Mouse (Mus musculus) embryo, embryonic 9.5 days (tissue): ENCODE results near the gene Rhoc.
"Not testable (repeated sequence)": the region's sequence is repeated elsewhere in the genome, so short reads cannot be mapped to it uniquely, and the experiment has no call there.

Experiments
- DNase-seq: peaks from one replicate; pipeline ENCODE4 v3.0.0-alpha.2; 2017; ENCODE audit errors: extremely low spot score

The Rhoc gene

DNA sequence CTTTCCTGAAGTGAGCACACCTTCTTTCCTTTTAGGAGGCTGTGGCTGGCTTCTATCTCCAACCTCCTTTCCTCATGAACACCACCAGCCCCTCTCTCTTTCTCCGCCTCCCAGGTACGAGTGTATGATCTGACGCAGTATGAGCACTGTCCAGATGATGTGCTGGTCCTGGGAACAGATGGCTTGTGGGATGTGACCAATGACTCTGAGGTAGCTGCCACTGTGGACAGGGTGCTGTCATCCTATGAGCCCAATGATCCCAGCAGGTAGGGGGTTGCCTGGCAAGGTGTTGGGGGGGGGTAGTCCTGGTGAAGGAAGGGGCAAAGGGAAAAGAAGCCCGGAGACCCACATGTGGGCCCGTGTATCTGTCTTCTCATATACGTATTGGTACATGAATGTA, 2.9 kb upstream of the Rhoc start:
- DNase-seq = no peak

DNA sequence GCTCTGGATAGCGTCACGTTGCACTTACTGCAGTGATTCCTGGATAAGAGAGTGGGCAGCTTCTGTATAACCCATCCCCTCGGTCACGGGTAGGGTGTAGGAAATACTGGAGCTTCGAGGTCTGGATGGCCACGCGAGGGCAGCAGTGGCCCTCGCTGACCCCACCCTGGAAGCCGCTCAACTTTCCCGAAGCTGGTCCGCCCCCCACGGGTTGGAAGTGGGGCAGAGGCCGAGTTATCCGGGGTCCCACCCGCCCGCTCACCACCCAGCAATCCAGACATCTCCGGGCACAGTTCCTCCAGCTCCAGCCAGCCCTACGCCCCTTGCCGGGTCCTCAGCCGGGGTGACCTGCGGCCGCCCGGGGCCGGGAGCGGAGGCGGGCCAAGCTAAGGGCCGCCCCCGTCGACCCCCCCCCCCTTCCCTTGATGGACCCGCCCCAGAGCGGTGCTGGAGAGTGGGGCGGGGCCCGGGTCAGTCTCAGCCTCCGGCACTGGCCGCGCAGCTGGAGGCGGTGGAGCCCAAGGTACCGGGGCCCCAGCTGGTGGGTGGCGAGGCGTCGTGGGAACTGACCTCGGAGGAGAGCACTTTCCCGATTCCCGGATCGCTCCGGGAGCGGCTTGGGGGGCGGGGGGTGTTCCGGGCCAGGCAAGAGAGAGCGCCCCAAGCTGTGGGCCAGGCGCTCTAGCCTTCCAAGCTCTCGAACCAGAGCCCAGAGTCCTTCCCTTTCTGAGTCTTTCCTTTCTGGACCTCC, 561 bp downstream of the Rhoc start:
- peak; percentile 89 for DNase-seq

DNA sequence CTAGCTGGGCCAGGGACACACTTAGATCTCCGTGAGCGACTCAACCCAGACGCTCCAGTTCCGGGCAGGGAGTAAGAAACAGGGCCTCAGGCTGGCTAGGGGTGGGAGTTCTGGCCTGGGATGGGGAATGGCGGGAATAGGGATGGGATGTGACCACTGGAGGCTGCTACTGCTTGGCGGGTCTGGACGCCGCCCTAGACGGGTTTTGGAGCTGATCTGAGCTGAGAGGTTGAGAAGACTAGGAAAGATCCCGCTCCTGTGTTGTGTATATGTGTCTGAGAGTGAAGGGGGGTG, 1.1 kb downstream of the Rhoc start:
- no peak for DNase-seq

DNA sequence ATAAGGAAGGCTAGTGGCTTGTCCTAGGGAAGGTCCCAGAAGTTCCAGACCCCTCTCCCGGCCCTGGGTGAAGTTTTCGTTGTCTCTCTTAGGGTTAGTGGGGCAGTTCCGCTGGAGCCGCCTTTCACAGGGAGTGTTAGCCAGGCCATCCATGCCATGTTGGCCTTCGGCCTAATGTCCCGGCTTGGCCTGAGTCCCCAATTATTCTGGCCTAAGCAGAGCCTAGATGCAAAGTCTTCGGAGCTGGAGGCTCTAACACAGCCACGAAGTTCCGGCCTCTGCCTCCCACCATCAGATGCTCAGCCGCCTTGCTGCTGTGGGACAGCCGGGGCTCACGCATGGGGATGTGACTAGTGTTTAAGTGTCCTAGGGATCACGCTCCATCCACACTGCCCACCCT, 1.6 kb downstream of the Rhoc start:
- no peak for DNase-seq

DNA sequence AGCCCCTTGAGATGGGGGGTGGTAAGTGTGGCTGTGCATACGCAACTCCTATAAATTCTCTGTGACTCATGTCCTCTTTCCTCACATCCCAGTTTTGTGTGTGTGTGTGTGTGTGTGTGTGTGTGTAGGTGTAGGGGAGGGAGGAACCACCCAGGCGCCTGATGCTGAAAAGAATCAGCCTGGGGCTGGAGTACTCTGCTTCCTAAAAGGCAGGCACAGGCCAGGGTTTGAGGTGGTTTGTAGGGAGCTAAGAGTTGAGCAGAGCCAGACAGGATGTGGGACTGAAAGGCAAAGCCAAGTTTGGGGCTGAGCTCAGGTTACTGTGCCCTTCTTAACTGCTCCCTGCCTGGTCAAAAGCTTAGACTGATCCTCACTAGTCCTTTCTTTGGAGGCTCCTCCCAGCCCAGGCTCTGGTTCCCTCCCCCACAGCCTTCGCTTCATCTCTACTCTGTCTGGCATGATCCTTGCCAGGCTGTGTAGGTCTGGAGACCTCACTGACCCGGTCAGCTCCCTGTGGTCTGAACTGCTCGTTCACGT, 2.3 kb downstream of the Rhoc start:
- peak; percentile 67 for DNase-seq

DNA sequence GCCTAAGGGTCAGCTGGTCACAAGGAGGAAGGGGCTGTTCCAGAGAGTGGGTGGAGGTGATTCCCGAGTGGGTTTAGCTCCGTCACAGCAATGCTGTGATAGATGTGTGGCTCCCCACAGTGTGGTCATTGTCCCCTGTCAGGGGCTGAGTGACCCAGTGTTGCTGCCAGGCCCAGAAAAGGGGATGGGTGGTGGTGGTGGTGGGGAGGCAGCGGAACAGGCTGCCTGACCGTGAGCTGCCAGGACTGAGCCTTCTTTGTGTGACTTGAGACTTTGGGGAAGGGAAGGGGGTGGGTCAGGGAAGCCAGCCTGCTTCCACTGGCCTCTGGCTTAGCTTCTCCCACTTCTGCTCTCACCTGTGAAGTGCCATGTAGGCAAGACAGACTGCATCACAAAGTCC, 2.8 kb downstream of the Rhoc start:
- DNase-seq = no peak

DNA sequence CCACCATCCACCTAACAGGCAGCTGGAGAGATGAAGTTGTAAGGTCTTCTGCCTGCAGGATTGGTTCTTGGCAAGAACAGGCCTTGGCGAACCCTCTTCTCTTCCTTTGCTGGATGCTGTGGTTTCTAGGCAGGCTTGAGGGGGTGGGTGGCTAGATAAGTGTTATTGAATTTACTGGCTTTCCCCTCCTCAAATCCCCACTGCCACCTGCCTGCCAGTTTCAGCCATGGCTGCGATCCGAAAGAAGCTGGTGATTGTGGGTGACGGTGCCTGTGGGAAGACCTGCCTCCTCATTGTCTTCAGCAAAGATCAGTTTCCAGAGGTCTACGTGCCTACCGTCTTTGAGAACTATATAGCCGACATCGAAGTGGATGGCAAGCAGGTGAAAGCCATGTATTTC, 3.5 kb downstream of the Rhoc start:
- no peak for DNase-seq

DNA sequence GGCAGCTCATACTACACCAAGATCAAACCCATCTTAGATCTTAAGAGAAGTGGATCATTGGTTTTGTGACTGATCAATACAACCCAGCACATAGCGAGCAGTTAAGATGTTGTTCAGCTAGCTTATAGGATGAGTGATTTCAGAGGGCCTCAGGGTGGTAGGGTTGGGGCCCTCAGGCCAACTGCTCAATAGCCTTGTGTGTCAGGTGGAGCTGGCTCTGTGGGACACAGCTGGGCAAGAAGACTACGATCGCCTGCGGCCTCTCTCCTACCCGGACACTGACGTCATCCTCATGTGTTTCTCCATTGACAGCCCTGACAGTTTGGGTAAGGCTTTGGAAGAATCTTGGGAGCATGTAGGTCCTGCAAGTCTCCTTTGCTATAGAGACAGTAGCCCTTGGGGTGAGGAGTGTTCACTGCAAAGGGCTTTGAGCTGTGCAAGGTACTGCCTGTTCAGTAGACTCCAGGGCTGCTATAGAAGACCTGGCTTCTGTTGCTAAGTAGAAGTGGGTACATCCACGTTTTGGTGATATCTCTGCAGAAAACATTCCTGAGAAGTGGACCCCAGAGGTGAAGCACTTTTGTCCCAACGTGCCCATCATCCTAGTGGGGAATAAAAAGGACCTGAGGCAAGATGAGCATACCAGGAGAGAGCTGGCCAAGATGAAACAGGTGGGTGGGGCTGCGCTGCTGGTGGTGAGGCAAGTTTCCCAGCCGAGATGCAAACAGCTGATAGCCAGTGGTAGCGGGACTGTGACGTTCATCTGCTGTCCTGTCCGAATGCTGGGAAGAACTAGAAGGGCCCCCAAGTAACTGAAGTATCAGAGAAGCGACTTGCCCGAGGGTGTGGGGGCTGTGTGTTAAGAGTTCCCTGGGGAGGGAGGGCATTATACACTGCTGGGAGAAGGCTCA, 4.4 kb downstream of the Rhoc start:
- DNase-seq = no peak

DNA sequence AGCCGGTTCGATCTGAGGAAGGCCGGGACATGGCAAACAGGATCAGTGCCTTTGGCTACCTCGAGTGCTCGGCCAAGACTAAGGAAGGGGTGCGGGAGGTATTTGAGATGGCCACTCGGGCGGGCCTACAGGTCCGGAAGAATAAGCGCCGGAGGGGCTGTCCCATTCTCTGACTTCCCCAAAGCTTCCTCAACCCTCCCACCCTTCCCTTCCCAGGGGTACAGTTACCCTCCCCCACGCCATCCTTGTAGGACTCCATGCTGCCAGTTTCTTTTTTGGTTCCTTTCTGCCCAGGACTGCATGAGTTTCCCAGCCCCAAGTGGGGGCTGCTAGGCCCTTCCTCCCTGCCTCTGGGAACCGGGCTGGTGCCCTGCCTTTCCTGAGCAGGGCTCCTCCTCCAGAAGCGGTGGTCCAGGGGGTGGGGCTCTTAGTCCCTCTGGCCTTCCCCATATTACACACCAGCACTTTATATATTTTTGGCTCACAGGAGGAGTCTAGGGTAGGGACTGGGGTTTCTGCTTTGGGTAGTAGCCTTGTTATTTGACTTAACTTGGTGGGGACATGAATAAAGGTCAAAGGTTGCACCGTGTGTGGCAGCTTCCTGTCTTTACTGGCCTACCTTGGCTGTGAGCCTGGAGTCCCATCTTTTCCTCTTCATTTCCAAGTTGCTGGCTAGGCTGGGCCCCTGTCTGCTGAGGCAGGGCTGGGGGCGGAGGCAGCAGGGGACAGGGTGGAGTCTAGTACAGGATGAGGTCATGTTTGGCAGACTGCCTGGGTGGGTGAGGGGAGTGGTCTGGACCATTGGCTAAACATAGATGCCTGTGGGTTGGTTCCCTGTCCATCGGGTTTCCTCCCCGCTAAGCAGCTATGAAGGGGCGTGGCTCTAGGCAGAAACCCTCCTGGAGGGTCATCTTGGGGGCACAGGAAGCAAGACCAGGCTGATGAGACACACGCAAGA, 6.0 kb downstream of the Rhoc start:
- DNase-seq = peak; percentile 90

DNA sequence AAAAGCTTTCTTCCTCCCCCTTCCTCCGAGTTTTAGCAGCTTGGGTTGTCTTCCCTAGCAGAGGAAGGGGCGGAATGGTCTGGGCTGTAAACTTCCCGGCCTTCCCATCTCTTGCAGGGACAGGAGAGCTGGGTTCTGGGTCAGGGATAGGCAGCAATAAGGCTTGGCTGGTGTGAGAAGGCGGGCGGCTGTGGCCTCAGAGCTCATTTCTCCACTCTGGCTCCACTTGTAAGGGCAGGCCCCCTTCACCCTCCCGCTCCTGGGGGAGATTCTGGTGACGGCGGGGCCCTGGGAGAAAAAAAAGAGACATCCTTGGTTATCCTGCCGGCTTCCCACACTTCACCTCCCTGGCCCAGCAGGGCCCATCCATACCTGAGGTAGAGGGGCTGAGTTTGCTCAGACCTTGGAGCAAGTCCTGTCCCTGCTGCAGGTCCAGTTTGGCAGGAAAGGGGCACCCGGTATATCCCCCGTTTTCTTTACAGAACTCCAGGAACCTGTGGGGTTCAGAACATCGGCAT, 6.8 kb downstream of the Rhoc start:
- DNase-seq = no peak

DNA sequence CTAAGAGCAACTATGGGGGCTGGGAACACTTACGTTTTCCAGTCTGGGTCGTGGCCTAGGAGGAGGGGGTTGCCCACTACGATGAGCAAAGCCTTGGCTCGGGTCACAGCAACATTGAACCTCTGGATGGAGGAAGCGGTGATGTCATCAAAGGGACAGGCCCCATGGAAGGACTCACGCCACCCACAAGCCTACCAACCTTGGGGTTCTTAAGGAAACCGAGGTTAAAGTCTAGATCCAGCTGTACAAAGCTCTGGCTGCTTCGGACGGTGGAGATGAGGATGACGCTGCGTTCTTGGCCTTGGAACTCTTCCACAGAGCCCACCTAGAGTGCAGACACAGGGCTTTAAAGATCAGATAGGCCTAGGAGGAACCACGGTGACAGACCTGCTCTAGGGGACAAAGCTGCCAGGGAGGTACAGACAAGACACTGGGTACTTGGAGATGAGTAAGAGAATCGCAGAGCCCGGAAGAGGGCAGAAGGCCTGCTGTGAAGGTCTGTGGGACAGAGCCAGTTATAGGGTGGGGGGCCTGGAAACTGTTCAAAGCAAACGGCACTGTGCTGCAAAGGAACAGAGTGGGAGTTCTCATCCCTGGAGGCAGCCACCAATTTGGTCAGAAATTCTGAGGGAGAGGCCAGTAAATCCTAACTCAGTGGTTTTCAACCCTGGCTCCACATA, 7.6 kb downstream of the Rhoc start:
- no peak for DNase-seq

DNA sequence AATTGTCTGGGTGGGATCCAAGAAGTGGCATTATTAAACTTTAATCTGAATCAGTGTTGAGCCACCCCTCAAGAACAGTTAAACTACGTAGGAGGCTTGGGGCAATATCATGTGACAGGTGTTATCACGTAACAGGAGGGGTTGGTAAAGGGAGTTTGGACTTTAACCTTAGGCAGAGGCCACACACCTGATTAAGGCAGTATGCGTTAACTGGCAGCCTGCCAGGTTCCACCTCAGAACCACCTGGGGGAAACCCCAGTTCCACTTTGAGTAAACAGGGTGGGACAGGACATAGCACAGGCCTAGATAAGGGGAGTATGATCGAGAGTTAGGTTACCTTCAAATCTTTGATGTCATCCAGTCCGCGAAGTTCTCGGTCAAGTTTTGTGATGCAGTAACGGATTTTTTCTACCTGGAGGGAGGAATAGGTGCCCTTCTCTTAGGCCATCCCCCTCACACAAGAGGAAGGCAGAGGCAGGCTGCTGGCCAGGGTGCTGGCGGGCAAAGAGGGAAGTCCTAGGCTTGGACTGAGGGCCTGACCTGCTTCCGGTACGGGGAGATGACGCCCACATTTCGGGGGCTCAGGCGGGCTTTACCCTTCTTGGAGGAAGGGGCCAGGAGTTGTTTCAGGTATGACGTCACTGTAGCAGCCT, 8.4 kb downstream of the Rhoc start:
- DNase-seq = no peak

DNA sequence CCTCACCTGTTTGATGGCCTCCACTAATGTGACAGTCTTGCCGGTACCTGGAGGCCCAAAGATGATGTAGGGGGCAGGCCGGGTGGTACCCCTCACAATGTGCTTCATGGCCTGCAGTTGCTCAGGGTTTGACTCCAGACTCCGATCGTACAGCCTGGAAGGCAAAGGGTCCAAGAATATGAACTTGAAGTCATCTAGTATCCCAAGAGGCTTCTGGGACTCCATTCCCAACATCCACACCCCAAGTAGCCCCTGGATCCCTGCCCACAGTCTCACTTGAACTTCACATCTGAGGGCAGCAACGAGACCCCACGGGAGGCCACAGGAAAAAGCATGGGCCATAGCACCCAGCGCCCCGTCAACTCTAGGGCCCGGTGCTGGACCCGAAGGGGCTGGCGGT, 12.5 kb downstream of the Rhoc start:
- no peak for DNase-seq

DNA sequence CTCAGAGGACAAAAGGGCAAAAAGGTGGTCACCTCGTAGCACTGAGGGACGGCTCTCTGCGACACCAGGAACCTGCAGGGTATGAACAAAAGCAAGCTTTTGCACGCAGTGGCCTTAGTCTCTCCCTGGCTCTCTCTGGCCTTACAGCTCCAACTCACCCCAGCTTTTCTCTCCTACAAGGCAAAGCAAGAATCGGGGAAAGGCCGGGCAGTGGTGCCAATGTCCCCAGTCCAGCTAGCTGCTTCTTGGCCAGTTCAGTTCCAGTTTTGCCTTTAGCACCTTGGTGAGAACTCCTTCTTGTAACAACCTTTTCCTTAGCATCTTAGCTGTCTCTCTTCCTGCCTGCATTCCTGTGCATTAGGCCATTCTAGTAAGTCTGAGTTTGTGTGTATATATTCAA, 13.3 kb downstream of the Rhoc start:
- DNase-seq = no peak

DNA sequence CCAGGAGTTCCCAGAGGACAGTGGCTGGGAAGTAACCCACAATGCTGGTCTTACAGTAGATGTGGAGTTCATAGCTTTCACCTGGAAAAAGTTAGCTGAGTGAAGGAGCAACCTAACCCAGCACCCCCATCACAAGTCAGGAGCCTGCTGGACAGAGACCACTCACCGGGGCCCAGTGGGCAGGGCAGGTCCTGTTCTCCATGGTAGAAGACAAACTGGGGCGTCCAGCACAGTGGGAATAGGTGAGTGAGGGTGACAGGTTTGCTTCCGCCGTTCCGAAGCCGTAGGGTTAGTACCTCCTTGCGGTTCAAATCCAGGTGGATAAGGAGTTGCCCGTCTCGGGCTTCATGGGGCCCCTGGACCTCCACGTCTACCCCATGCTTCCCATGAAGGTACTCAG, 16.1 kb downstream of the Rhoc start:
- DNase-seq = no peak

DNA sequence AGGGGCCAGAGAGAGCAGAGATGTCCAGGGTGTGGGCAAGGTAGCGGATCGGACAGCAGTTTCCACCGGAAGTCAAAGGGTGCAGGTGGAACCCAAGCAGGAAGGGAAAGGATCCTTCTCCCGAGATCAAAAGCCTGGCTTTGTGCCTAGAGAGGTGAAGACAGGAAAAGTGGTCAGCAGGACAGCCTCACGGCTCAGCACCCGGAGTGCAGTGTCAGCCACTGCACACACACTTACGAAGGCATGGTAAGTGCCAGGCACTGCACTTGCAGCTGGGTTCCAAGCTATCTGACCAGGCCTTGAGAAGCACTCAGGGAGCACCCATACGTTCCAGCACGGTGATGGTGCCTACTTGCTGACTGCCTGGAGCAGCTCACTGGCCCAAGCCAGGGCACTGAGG, 17.4 kb downstream of the Rhoc start:
- no peak for DNase-seq

DNA sequence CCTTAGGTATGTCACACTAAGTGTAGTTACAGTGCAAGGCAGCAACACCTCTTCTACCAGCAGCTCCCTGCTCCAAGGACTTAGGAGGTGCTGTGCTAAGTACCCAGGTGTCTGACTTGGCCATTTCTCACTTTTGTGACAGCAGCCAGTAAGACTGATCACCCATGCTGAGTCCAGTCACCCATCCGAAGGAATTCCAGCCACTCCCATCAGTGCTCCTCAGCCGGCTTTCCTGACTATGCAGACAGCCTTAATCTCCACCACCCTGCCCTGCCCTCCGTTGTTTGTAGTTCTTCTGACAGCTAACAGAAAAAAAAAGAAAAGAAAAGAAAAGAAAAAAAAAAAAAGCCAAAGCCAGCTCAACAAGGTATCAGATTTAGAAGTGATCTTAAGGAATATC, 23.6 kb downstream of the Rhoc start:
- DNase-seq = no peak

DNA sequence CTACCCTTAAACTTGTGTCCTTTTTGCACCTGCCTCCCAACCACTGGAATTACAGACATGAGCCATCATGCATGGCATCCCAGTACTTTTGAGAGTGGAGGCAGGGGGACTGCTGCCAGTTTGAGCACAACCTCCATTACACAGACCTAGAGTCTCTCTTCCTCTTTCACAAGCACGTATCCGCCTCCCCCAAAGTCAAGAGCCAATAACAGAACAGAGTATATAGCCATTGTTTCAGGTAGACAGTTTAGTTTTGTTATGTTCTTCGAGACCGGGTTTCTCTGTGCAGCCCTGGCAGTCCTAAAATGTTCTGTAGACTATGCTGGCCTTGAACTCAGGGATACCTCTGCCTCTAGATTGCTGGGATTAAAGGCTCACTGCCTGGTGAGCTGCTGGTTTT, 24.1 kb downstream of the Rhoc start:
- DNase-seq = no peak

DNA sequence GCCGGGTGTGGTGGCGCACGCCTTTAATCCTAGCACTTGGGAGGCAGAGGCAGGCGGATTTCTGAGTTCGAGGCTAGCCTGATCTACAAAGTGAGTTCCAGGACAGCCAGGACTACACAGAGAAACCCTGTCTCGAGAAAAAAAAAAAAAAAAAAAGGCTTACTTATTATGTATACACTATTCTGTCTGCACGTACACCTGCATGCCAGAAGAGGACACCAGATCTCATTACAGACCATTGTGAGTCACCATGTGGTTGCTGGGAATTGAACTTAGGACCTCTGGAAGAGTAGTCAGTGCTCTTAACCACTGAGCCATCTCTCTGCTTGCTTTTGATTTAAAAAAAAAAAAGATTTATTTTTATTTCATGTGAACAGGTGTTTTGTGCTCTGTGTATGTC, 25.1 kb downstream of the Rhoc start:
- not testable (repeated sequence) for DNase-seq

DNA sequence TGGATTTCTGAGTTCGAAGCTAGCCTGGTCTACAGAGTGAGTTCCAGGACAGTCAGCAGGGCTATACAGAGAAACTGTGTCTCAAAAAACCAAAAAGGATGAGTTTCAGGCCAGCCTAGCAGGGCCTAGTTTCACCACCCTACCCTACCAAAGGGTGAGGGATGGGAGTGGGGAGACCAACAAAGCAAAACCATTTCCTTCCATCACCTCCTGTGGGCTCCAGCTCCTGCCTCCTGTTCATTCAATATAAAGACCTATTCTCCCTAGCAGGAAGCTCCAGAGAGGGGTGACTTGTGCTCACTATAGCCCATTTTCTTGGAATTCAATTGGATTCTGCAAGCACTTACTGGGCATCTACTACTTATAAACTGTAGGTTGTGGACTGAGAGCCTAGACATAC, 26.6 kb downstream of the Rhoc start:
- DNase-seq = no peak

DNA sequence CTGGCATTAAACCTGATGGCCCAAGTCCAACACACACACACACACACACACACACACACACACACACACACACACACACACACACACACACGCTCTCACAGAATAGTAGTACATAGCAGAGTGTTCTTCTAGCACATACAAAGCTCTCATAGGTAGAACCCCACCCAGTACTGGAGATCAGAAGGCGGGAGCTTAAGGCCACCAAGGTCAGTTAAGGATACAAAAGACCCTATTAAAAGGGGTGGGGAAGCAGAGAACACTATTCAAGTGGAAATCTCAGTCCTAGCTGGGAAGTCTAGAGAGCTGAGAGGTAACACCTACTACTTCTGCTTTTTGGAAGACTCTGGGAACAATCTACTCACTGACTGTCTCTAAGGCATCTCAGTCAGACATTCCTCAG, 27.2 kb downstream of the Rhoc start:
- no peak for DNase-seq
